Mouse (Mus musculus): ENCODE measurements at regions not wholly inside any gene's neighbourhood (a gene's known extent, or its start where the extent isn't known, plus 50 kb on each side); places are given as distances from the start of the nearest gene placed in this dataset.

GRCm38 (mm10) chr1:76933460-76933859, 581.4 kb downstream of the Epha4 start:
- TF ChIP-seq MAFK (IDR thresholded peaks at IDR 0.05; ENCODE audit: insufficient read depth, low read depth, low read length) (no peak), CHD2 (IDR thresholded peaks at IDR 0.05; ENCODE audit: low read depth, low read length) (no peak), ZNF384 (IDR thresholded peaks at IDR 0.05; ENCODE audit: low read depth, low read length) (no peak)

Data from ES-E14 (cell line).